Comparison of ENCODE assay signal across 18 mouse cellular contexts in genomic region chr10:77376056-77376455, GRCm38 (mm10). TPM values are rescaled to one million over a fixed set of nuclear protein-coding genes. Genes with fewer than 3 reads are reported as not detected.
DNase-seq lines count a peak whose midpoint lies in the region; ATAC-seq lines count a peak whose summit lies in the region.
"Had no signal": no experiment of that assay in that cellular context is flagged by ENCODE, and none has a peak within 500 bp of the region (broad histone marks: within the 10 kb centered on the region; RNA-seq: fewer than 3 reads in every experiment).

No protein-coding gene starts in this region.

- ATAC-seq in heart, embryonic 11.5 days (replicated peaks; ENCODE audit: insufficient number of reproducible peaks, low FRiP score, low TSS enrichment) = no peak
- ATAC-seq in hindbrain, embryonic 14.5 days (ENCODE audit: low FRiP score) = no peak
- ATAC-seq: forebrain, embryonic 16.5 days; hindbrain, postnatal 0 days; intestine, embryonic 15.5 days had no signal

- peak; percentile 11 to 41 for DNase-seq in adrenal gland, postnatal 36 days
- DNase-seq in adrenal gland, postnatal 14 days = no peak
- DNase-seq in heart, postnatal 10 days = no peak
- peak; percentile 20 for DNase-seq in ovary, adult 18-20 months (ENCODE audit: low spot score)
- DNase-seq in ovary, postnatal 10 days (ENCODE audit: low spot score) = no peak
- DNase-seq in hindbrain, embryonic 14.5 days (ENCODE audit: low spot score) = no peak
- DNase-seq: cerebellum, adult 8-10 months; cerebellum, postnatal 25 days; gastrocnemius, postnatal 25 days; kidney, adult 18-20 months; kidney, postnatal 10 days had no signal

- H3K4me3 ChIP-seq in heart, embryonic 11.5 days (ENCODE audit: low read depth, low read length) = no peak overlapping the region
- H3K4me3 ChIP-seq in hindbrain, embryonic 14.5 days (replicated peaks; ENCODE audit: low read length) = no peak overlapping the region
- H3K4me3 ChIP-seq: embryonic facial prominence, embryonic 12.5 days; forebrain, embryonic 12.5 days; hindbrain, embryonic 12.5 days; intestine, embryonic 15.5 days had no signal

- H3K9me3 ChIP-seq in heart, embryonic 11.5 days (replicated peaks; ENCODE audit: control insufficient read depth, low read length) = no peaks in the 10 kb centered on the region
- no peaks in the 10 kb centered on the region for H3K9me3 ChIP-seq in hindbrain, embryonic 14.5 days (ENCODE audit: control insufficient read depth, low read length)
- H3K9me3 ChIP-seq: embryonic facial prominence, embryonic 12.5 days; forebrain, embryonic 12.5 days; hindbrain, embryonic 12.5 days; intestine, embryonic 15.5 days had no signal

- no peaks in the 10 kb centered on the region for H3K27me3 ChIP-seq in heart, embryonic 11.5 days (ENCODE audit: control insufficient read depth, insufficient read depth, low read length)
- H3K27me3 ChIP-seq in hindbrain, embryonic 14.5 days (ENCODE audit: control insufficient read depth, insufficient read depth, low read length) = no peaks in the 10 kb centered on the region
- H3K27me3 ChIP-seq: embryonic facial prominence, embryonic 12.5 days; forebrain, embryonic 12.5 days; hindbrain, embryonic 12.5 days; intestine, embryonic 15.5 days had no signal

- intact Hi-C loops in heart, postnatal 10 days (cut with DNase I) = no loop called here

- H3K36me3 ChIP-seq in heart, embryonic 11.5 days (ENCODE audit: control insufficient read depth, insufficient read depth, low read length) = no peaks in the 10 kb centered on the region
- no peaks in the 10 kb centered on the region for H3K36me3 ChIP-seq in hindbrain, embryonic 14.5 days (replicated peaks; ENCODE audit: control insufficient read depth, insufficient read depth)
- H3K36me3 ChIP-seq: embryonic facial prominence, embryonic 12.5 days; forebrain, embryonic 12.5 days; hindbrain, embryonic 12.5 days; intestine, embryonic 15.5 days had no signal

- WGBS in heart, embryonic 11.5 days (ENCODE audit: insufficient replicate concordance) = 76% methylated on average over 1 of the region's 1 CpGs
- 100% methylated on average over 1 of the region's 1 CpGs for WGBS in hindbrain, embryonic 14.5 days

- peaks cover 14% of the 10 kb centered on the region for H3K4me1 ChIP-seq in heart, embryonic 11.5 days (ENCODE audit: control insufficient read depth, insufficient read depth, low read length)
- no peaks in the 10 kb centered on the region for H3K4me1 ChIP-seq in hindbrain, embryonic 14.5 days (replicated peaks; ENCODE audit: control insufficient read depth, insufficient read depth, low read length)
- H3K4me1 ChIP-seq: hindbrain, embryonic 12.5 days; intestine, embryonic 15.5 days had no signal

- no peak overlapping the region for H3K9ac ChIP-seq in heart, embryonic 11.5 days (ENCODE audit: low read depth, low read length)
- no peak overlapping the region for H3K9ac ChIP-seq in hindbrain, embryonic 14.5 days
- H3K9ac ChIP-seq: embryonic facial prominence, embryonic 12.5 days; forebrain, embryonic 12.5 days; hindbrain, embryonic 12.5 days; intestine, embryonic 15.5 days had no signal

- peak overlapping the region; percentile 50; the same call in 1 of the 2 replicates for H3K27ac ChIP-seq in heart, embryonic 11.5 days (ENCODE audit: low read depth, low read length)
- H3K27ac ChIP-seq in hindbrain, embryonic 14.5 days = no peak overlapping the region
- H3K27ac ChIP-seq: embryonic facial prominence, embryonic 12.5 days; forebrain, embryonic 12.5 days; hindbrain, embryonic 12.5 days; hindbrain, postnatal 0 days; intestine, embryonic 15.5 days had no signal

- H3K4me2 ChIP-seq in heart, embryonic 11.5 days = no peak overlapping the region
- no peak overlapping the region for H3K4me2 ChIP-seq in hindbrain, embryonic 14.5 days (replicated peaks)
- H3K4me2 ChIP-seq: embryonic facial prominence, embryonic 12.5 days; forebrain, embryonic 12.5 days; hindbrain, embryonic 12.5 days; intestine, embryonic 15.5 days had no signal

RNA-seq across cellular contexts. Expression of gene Adarb1, which starts 42.0 kb away (rescaled TPM):
- 10 to 100 TPM; 10.8 to 68.2 TPM for total RNA-seq in adrenal gland, postnatal 36 days (2021)
- total RNA-seq in adrenal gland, postnatal 14 days (2021) = 21.9 and 28.4 TPM in 2 replicates
- 8.7 and 8.8 TPM in 2 replicates for polyA plus RNA-seq in heart, embryonic 11.5 days (2014; fragmentation: Nextera tagmentation; extraction: Ambion mirVana)
- 10 to 100 TPM; 19.4 to 27.4 TPM for total RNA-seq in heart, postnatal 10 days (2021)
- polyA plus RNA-seq in hindbrain, embryonic 14.5 days (2014; fragmentation: Nextera tagmentation; extraction: Ambion mirVana) = 20.6 and 20.7 TPM in 2 replicates

Comparison
In these comparisons a context has a peak if more than half of its experiments do, and no peak if none do; other contexts are left out.
1. DNase-seq: peak in adrenal gland, postnatal 36 days (2 of 2) and ovary, adult 18-20 months (single experiment); none in adrenal gland, postnatal 14 days (single experiment), heart, postnatal 10 days (0 of 2), ovary, postnatal 10 days (single experiment) and hindbrain, embryonic 14.5 days (single experiment).